Mouse (Mus musculus): Measurements from ENCODE around the gene Fam168a.
A peak's percentile ranks its signal among the peaks of the same experiment; 100 is the strongest.
"Not testable (repeated sequence)": the region's sequence is repeated elsewhere in the genome, so short reads cannot be mapped to it uniquely, and the experiment has no call there.

Gene Fam168a

DNA sequence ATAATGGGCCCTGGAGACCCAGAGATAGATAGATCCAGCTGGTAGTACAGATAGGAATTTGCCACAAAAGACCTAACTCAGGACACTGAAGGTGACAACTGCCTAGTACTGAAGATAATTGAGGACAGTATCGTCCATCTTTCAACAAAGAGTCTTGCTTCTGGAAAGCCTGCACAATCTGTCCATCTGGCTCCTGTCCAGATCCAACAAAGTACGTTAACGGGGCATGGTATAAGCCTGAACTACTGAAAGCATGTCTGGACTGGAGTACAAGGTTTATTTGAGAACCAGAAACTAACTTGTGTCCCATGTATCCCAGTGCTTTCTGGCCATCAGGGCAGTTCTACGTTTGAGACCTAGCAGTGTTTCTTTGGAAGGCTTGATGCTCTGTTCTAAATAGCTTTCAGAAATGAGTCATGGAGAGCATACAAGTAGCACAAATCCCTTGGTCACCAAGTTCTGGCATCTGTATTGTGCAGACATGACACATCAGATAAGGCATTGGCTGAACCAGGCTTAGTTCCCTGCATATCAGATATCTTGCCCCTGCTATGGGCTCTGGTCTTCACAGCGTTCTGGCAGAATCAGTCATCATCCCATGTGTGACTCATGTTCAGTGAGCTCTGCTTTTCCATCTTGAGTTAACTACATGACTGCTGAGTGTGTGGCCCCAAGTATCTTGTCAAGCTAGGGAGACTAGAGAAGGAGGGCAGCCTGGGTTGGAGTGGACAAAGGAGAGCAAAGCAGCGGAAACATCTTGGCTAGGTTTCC, 133.4 kb downstream of the Fam168a start:
- DNase-seq (ENCODE audit: low spot score in 2 of 2): peak in 1 of 2 experiments; percentile 12

DNA sequence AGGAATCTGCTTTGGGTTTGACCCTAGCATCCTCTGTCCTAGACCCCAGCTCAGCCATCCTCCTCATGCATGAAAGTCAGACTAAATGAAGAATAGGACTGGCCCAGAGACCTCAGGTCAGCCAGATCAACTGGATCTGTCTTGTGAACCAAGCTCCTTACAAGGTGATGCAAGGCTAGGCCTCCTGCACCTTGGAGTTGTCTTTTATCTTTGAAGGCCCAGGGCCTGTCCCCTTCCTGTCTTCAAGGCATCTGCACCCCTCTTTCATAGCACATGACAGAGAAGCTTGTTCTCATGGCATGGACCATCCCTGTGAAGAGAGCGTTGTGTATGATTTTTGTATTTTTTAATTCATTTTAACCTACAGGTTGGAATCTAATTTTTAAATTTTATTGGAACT, 134.5 kb downstream of the Fam168a start:
- no peak for DNase-seq (ENCODE audit: low spot score in 2 of 2)

DNA sequence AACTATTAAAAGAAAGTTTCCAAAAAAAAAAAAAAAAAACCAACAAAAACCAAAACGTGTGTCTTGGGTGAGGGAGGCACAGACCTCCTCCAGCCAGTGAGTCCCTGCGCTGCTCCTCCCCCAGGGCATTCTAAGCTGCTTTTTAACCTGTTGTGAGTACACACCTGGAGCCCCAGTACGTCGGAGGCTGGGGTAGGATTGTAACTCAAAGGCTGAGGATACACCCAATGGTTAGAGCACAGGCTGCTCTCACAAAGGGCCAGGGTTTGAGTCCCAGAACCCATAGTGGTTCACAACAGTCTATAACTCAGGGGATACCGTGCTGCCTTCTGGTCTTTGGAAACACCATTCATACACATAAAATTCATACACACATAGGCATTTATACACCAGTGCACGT, 135.2 kb downstream of the Fam168a start:
- no peak for DNase-seq (ENCODE audit: low spot score in 2 of 2)

DNA sequence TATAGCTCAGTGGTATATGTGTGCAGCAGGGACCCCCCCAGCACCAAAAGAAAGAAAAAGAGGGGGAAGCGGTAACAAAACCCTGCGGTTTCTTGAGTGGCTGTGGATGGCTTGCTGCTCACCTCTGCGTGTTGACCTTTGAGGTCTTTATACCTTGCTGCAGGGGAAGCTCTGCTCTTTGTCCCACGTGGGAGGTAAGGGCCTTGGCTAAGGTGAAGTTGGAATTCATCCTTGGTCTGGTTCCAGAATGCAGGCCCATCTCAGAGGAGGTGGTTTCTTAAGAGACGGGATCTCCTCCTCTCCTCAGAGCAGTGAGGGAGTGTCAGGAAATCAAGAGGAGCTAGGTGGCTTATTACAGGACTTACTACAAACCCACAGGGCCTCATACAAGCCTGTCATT, 135.7 kb downstream of the Fam168a start:
- DNase-seq (ENCODE audit: low spot score in 2 of 2): no peak

DNA sequence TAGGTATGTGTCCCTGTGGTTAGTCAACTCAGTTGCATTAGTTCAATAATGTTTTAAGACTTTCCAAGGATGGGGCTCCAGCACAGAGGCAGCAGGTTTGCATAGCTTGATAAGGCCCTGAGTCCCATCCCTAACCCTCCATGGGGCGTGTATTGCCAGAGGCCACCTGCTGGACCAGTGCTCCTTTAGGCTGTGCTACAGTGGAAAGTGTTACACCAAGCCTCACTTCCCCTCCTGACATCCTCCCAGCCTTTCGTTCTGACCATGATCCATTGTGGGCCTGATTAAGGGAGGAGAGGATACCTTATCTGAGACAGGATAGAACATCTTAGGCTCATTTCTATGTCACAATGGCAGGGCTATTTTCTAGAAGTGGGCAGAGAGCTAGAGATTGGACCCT, 137.4 kb downstream of the Fam168a start:
- no peak for DNase-seq (ENCODE audit: low spot score in 2 of 2)

DNA sequence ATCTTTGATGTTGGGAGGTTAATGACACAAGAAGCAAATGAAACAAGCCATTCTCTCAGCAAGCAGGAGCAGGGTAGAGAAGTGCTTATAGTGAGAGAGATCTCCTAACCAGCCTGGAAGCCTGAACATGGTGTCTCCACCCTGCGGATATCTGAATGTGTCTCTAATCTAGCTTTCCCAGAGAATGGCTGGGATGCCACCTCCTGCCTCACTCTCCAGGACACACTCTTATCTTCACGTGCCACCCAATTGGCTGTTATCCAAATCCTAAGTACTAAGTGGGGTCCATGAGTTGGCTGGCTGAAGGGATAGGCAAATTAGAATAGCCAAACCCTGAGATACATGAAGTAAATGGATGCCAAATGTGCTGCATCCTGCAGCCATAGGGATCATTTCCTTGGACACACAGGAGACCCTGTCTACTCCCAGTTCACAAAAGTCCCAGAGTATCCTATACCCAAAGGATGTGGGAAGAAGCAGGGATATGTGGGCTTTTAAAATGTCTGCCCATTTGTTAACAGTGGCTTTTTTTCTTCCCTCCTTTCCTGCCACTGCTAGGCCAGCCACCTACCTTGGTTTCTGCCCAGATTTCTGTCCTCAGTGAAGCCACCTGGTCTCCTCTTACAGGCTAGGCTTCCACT, 138.1 kb downstream of the Fam168a start:
- DNase-seq (ENCODE audit: low spot score in 2 of 2): no peak

DNA sequence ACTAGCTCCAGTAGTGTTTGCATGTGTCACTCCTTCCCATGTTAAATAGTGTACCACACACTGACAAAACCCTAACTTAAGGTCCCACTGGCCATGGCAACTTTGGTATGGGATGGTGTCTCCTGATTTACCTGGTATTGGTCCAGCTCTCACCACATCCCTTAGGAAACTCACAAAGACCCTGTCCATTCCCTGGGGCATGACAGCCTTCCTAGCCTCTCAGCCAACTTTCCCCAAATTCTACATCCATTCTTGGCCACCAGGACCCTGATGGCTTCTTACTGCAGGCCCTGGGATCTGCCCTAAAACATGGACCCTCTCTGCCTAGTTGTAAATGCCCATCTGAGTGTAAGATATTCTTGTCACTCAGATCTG, 138.6 kb downstream of the Fam168a start:
- DNase-seq (ENCODE audit: low spot score in 2 of 2): no peak

DNA sequence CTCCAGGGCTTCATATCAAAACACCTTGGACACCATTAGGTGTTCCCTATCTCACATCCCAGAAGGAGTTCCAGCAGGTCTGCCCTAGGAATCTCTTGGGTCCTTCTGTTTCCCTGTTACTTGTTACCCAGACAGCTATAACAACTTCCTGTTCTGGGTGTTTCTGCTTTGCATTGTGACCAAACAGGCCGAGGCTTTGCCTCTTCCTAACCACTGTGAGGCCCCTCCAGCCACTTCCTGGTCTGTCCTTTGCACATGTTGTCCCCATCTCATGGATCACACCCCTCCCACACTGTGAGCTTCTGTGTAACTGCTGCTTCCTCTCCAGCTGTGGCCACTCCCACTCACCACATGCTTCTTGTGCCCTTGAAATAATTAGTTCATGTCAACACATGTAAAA, 139.0 kb downstream of the Fam168a start:
- peak; percentile 13 to 39 for DNase-seq (ENCODE audit: low spot score in 2 of 2)

DNA sequence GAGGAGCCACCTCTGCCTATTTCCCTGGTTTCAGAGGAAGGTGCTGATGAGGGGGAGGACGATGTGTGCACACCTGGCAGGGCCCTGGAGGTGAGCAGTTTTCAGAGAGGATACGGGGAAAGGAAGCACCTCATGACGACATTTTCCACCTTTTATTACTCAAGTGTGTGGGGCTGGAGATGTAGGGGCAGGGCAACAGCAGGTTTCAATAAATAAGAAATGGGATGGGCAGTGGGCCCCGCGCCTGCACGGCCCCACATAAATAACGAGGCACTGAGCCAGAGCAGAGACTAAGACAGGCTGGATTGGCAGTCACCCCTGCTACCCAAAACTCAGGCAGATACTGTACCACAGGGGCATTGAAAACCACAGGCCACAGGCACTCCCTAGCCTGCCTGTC, 139.6 kb downstream of the Fam168a start:
- DNase-seq (ENCODE audit: low spot score in 2 of 2): not testable (repeated sequence)

DNA sequence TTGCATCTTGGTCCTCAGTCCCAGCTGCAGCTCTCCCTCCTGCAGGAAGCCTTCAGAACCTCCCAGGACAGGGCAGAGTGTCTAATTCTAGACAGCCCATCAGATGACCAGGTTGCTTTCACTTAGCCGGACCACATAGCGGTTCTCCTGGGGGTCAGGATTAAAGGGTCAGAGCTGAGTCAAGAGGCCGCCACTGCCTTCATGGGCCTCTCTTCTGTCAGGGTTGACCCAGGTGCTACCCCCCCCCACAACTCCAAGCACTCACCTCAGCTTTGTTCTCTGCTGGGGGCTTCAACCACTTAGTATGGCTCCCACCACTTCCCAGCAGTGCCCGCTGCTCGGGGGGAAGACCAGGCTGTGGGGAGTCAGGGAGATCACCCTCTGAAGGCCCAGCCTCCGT, 140.7 kb downstream of the Fam168a start:
- no peak for DNase-seq (ENCODE audit: low spot score in 2 of 2)

DNA sequence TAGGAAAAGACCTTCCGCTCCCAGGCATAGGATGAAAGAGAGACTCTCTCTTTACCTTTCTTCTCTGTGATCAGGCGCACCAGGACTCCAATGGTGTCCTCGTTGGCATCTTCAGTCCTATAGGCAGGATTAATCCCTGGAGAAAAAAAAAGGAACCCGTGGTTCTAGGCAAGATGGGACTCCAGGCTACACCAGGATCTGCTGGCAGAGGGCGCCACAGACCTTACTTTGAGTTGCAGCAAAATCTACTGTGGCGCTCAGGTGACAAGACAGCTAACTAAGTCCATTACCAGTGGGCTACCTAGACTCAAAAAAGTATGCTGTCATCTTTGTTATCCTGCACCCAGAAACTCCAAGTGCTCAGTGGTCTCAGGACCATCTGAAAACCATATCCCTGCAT, 142.3 kb downstream of the Fam168a start:
- peak; percentile 56 to 71 for DNase-seq (ENCODE audit: low spot score in 2 of 2)

DNA sequence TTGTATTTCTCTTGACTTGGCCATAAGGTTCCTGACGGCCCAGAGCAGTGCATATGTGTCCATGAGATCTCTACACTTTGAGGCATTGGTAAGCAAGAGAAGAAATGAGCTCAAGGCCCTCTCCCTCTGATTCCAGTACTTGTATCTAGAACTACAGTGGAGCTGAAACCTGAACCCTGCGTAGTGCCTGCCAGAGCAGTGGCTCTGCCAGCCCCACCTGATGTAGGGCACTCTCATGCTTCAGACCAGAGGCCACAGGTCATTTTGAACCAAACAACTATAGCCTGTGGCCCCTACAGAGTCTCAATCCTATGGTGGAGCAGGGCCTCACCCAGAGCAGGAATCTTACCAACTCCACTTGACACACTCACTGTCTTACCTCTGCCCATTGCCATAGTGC, 143.1 kb downstream of the Fam168a start:
- no peak for DNase-seq (ENCODE audit: low spot score in 2 of 2)

DNA sequence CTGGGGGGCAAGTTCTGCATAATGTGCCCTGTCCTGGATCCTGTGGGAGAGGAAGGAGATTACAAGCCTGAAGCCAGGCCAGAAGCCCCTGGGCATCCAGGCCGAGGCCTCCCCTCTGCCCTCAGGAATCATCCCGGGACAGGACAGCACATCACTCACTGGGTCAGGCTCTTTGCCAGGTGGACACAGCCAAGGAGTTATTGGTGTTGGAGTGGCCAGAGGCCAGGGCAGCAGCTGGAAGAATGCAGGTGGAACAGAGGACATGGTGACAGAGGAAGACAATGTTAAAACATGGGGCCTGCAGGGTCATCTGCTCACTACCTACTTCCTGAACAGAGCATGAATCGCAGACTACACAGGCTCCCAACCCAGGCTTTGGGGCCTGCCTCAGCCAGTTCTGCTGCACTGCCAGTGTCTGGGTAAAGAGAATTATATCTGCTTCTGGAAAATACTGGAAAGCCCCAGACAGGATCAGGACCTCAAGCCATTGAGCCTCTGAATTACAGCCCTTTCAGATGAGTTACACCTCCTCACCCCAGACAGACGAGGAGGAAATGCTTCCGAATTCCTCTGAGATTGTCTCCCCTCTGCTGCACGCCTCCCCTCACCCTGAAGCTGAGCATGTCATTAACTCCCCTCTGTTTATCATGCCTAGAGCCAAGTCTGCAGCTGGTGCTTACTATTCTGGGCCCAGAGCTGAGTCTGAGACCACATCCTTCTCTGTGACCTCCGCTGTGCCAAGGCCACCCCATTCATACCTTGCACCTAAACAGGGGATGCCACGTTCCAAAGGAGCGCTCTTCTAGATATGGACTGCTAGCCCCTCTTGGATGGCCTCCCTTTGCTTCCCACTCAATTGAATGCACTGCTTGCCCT, 145.3 kb downstream of the Fam168a start:
- no peak for DNase-seq (ENCODE audit: low spot score in 2 of 2)

DNA sequence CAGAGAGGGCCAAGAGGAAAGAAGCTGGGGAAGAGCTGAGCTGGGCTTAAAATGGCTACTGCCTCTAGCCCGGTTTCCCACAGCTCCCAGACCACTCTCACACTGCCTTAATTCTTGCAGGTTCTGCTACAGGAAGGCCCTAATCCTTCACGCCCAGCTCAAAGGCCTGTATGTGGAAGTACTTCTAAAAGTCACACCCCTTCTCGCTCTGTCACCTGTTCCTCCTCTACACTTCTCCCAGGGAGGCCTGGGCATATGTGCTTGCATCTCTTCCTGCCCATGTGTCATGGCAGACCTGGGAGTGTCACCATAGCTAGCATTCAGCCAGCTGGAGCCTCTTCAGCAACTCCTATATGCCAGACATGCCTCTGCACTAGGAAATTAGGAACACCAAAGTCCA, 147.0 kb downstream of the Fam168a start:
- no peak for DNase-seq (ENCODE audit: low spot score in 2 of 2)

DNA sequence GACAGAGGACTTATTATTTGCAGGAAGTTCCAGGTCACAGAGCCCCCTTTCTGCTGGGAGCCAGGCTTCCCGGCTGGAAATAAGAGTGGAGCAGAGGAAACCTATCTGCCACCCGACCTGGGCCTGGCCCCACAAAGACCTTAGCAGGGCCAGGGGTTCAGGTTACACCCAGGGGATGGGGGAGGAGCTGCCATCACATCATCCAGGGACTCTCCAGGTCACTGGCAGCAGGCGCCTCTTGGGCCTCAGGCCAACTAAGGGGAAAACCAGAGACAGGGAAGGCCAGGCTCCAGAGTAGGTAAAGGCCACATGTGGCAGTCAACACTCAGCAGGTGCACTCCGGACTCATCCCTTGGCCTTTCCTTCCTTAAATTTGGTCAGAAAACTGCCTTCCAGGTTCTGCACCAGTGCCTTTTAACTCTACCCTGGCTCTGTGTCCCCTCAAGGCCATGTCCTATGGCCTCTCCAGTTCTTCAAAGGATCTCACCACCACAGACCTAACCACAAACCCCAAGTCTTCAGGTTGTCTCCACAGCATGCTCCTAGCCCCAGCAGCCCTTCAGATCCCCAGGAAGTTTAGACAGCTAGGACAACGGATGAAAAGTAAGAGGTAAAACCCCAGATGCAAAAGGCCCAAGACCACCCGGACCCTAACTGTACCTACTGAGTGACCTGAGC, 147.8 kb downstream of the Fam168a start:
- no peak for DNase-seq (ENCODE audit: low spot score in 2 of 2)

DNA sequence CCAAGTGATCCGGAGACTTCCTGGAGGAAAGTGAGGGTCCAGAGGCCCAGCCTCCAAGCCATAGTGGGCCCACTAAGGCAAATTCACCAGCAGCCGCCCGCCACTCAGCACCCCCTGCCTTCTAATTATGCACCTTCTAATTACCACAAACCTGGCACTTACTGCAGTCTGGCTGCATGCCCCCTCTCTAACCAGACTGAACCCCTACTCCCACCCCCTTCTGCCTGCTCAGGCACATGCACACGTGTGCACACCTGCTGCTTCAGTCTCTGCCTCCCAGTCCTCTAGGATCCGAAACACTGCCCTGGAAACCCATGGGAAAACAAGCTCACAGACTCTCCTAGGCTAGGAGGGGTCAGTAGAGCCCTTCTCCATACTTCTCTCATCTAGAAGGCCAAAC, 148.4 kb downstream of the Fam168a start:
- DNase-seq (ENCODE audit: low spot score in 2 of 2): no peak

DNA sequence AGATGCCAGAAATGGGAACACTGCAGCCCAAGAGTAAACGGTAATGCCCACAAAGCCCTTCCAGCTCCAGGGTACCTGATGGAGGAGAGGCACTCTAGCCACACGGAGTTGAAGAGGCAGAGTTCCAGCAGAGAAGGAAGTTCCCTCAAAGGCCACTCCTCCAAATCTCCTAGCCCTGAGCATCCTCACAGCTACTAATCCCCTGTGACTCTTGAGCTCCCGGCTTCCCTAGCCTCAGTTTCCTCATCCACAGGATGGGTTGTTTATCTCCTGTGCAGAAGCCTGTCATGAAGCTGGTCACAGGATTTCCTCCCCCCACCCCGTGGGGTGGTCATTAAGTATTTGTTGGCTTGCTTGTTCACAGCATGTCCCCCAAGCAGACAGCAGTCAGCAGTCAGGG, 148.9 kb downstream of the Fam168a start:
- no peak for DNase-seq (ENCODE audit: low spot score in 2 of 2)

DNA sequence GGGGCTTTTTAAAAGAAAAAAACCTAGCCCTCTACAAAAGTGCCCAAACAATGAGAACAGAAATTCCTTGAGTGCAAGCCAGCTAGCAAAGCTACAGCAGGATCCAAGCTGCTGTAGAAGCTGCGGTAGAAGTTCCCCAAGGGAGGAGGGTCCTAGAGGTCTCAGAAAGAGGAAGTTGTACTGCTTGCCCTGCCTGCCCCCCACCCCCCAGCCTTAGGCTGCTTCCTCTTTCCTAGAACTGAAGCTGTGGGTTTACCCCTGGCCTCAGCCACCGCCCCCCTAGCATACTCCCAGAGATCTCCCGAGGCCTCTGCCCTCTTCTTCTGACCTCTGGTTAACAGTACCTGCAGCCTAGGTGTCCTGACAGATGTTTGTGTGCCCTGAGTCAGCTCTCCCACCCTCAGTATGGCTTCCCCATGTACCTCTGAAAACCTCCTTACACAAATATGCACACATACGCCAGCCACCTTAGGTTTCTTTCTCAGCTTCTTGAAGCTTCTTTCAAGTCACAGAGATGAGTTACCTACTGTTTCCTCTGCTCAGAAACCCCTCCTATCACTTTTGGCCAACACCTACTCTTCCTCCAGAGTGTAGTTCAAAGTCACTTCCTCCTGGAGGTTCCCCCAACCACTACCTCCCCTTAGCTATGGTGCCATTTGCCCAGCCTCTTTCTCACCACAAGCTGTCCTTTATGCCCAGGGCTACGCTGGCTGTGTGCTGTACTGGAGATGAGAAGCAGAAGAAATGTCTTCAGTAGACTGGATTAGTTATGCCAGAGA, 149.5 kb downstream of the Fam168a start:
- DNase-seq (ENCODE audit: low spot score in 2 of 2): no peak

DNA sequence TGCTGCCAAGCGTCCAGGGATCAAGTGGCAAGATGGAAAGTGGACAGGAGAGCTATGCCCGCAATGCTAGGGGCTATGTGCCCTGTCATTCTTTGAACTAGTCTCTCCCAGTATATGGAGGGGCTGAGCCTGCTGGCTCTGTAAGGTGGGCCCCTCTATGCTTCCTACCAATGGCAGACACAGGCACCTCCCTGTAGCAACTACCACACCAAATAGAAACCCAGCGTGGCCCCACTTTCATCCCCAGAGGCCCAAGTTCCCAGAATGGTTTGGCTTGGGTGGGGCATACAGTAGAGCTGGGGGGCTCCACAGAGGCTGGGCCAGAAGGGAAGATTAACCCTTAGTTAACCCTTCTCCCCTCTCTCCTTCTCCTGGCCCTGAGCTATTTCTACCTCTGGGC, 154.0 kb downstream of the Fam168a start:
- no peak for DNase-seq (ENCODE audit: low spot score in 2 of 2)

DNA sequence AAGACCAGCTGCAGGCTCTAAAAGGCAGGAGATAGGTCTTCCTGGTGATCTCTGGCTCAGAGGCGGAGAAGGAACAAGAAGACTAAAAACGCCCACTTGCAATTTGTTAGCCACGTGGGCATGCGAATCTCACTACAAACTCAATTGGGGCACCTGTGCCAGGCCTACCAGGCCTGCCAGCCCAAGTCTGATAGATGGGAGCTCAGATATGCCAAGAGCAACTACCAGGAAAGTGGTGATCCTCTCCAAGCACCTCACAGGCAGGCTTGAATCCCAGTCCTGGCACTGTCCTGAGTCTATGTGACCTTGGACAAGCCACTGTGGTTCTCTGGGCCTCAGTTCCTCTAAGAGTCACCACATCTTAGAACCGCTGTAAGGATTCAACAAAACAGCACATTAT, 154.8 kb downstream of the Fam168a start:
- DNase-seq (ENCODE audit: low spot score in 2 of 2): no peak

DNA sequence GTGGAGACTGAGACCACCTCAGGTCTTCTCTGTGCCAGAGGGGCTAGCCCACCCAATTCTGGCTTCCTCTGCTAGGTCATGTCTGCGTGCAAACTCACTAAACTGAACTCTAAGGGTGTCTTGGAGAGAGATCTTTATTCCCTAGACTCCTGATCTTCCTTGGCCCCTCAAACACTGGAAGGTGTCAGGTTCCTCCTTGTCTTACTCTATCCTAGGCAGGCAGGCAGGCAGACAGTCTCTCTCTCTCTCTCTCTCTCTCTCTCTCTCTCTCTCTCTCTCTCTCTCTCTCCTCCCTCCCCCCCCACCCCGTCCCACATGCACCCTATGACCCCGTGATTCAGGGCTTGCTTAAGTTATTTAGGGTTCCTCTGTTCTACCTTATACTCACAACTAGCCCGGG, 155.9 kb downstream of the Fam168a start:
- DNase-seq (ENCODE audit: low spot score in 2 of 2): no peak
